Mouse (Mus musculus) lung, adult 2 months (tissue): Measurements from ENCODE around the gene Ablim2. TPM values are rescaled to one million over a fixed set of nuclear protein-coding genes. Genes with fewer than 3 reads are reported as not detected.

Experiments
- DNase-seq: peaks from one replicate; pipeline ENCODE4 v3.0.0; 2022
- H3K4me1 ChIP-seq: fragments of 200-500 bp; 2 replicates; pipeline ENCODE4 v1.6.1; 2011; ENCODE audit warnings: low read length; ENCODE audit not compliant: control insufficient read depth, insufficient read depth
- H3K4me3 ChIP-seq: fragments of 200-500 bp; replicated peaks from 2 replicates; pipeline ENCODE3; 2011; ENCODE audit warnings: low read depth, mild to moderate bottlenecking, control low read depth, low read length; ENCODE audit errors: extremely low read depth
- CTCF ChIP-seq: fragments of 200-500 bp; IDR thresholded peaks from 2 replicates; pipeline ENCODE4 v1.5.1; 2011; ENCODE audit warnings: mild to moderate bottlenecking, low read length, control low read depth; ENCODE audit not compliant: insufficient read depth
- POLR2A ChIP-seq: fragments of 200-500 bp; IDR thresholded peaks from 2 replicates; pipeline ENCODE4 v1.6.1; 2011; ENCODE audit warnings: low read depth, mild to moderate bottlenecking, control low read depth, low read length, borderline replicate concordance; ENCODE audit errors: extremely low read depth
- WGBS: fragments of 180-500 bp; shearing (Covaris S2); methylation state at CpG from one replicate; pipeline ENCODE4 v1.1.7; 2018; 5-methylcytosine and 5-hydroxymethylcytosine counted together
- polyA plus RNA-seq: library from polyadenylated mRNA; depleted of rRNA; stranded (reverse); fragments of >200 nt; gene quantifications from 2 replicates; pipeline ENCODE4 v1.2.3, GENCODE M21; 2012

The Ablim2 gene
- polyA plus RNA-seq, 1 experiment = 16.9 TPM

DNA sequence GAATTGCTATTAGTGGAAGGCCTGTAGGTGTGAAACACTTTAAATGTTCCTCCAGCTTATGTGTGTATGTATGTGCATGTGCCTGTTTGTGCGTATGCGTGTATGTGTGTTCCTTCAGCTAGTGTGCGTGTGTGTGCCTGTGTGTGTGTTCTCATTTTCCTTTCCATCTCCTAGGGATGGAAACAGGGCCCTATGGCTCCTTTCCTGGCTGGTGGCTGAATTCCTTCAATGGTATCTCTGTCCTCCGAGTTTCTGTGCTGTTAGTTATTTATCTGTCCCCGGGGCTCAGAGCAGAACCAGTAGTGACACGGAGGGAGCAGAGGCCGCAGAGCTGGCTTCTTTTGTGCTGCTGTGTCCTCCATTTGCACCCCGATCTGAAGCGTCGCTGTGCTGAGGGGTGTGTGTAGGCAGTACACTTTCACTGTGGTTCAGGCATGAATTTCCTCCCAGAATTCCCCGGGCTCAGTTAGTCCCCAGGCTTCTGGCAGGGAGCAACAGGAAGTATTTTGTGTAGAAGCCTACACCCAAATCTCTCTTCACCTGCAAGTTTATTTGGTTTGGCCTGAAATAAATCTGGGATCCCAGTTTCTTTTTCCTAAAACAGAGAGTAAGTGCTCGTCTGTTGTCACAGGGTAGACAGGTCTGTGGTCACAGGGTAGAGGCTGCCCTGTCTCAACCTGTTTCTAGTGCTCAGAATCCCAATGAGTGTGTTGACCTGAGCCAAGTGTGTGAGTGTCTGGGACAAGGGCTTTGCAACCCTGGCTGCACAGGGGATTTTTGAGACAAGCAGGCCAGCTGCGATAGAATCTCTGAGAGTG, 151.2 kb downstream of the Ablim2 start:
- TF ChIP-seq POLR2A = no peak
- TF ChIP-seq CTCF = no peak
- WGBS = 32% methylated on average over 13 of the region's 13 CpGs
- Histone ChIP-seq H3K4me1 (peaks cover 18% of the 10 kb centered on the region), H3K4me3 (no peak overlapping the region)
- DNase-seq = no peak

- no peak for DNase-seq
- TF ChIP-seq CTCF (no peak), POLR2A (no peak)
- Histone ChIP-seq H3K4me1 (peaks cover 9% of the 10 kb centered on the region), H3K4me3 (no peak overlapping the region)
- WGBS = 77% methylated on average over 12 of the region's 12 CpGs
These were observed 158.1 kb downstream of the Ablim2 start for GRCm38 (mm10) chr5:35915629-35916300.

- DNase-seq = no peak
- no peak for TF ChIP-seq CTCF
- no peak for TF ChIP-seq POLR2A
- whole genome bisulfite sequencing = 72% methylated on average over 5 of the region's 5 CpGs
- H3K4me1 ChIP-seq = peaks cover 15% of the 10 kb centered on the region
- no peak overlapping the region for H3K4me3 ChIP-seq
These were observed 159.0 kb downstream of the Ablim2 start for GRCm38 (mm10) chr5:35916666-35917065.

- no peak overlapping the region for H3K4me3 ChIP-seq
- peaks cover 21% of the 10 kb centered on the region for H3K4me1 ChIP-seq
- DNase-seq = no peak
These were observed 160.7 kb downstream of the Ablim2 start for GRCm38 (mm10) chr5:35918387-35918786.

DNA sequence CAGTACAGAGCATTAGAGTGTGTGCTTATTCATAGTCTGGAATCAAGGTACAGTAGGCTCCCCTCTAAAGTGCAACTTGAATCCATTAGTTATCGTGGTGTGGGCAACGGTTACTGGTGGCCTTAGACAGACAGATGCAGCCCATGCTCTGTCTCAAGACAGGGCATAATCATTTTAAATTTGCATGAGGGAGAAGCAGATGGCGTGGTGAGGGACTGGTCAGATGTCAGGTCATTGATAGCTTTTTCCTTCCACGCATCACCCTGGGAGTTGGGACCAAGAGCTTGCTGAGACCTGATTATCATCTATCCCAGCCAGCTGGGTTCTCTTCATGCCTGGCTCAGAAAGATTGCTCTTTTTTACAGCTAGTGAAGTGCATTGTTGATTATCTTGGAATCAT, 162.4 kb downstream of the Ablim2 start:
- DNase-seq = no peak
- Histone ChIP-seq H3K4me1 (peaks cover 23% of the 10 kb centered on the region), H3K4me3 (no peak overlapping the region)
- no peak for TF ChIP-seq CTCF
- no peak for TF ChIP-seq POLR2A
- WGBS = 88% methylated on average over 4 of the region's 4 CpGs

More at GRCm38 (mm10) chr5:35918387-35918786, 160.7 kb downstream of the Ablim2 start:
- no peak for TF ChIP-seq CTCF
- no peak for TF ChIP-seq POLR2A
- 35% methylated on average over 8 of the region's 8 CpGs for WGBS

GRCm38 (mm10) chr5:35920557-35920956, 162.9 kb downstream of the Ablim2 start:
- no peak for DNase-seq
- no peak for TF ChIP-seq CTCF
- TF ChIP-seq POLR2A = no peak
- H3K4me1 ChIP-seq = peaks cover 23% of the 10 kb centered on the region
- no peak overlapping the region for H3K4me3 ChIP-seq

DNA sequence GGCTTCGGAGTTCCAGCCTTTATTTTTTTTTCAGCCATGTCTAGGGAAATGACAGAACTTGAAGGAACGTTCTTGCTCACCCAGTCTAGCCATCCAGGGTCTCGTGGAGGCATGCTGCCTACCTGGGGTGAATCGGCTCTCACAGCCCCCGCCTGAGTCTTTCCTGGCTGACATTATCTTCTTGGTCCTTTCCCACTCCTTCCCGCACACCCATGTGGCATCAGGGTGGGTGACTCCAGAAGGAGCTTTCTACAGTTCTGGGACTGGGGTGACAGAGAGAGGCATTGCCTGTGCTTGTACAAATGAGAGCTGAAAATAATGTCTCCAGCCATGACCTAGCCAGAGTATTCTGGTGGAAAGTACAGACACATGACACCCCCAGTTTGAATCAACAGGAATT, 163.5 kb downstream of the Ablim2 start:
- H3K4me1 ChIP-seq = peaks cover 23% of the 10 kb centered on the region
- WGBS = 58% methylated on average over 6 of the region's 6 CpGs
- no peak for DNase-seq
- TF ChIP-seq CTCF (no peak), POLR2A (no peak)
- no peak overlapping the region for H3K4me3 ChIP-seq

DNA sequence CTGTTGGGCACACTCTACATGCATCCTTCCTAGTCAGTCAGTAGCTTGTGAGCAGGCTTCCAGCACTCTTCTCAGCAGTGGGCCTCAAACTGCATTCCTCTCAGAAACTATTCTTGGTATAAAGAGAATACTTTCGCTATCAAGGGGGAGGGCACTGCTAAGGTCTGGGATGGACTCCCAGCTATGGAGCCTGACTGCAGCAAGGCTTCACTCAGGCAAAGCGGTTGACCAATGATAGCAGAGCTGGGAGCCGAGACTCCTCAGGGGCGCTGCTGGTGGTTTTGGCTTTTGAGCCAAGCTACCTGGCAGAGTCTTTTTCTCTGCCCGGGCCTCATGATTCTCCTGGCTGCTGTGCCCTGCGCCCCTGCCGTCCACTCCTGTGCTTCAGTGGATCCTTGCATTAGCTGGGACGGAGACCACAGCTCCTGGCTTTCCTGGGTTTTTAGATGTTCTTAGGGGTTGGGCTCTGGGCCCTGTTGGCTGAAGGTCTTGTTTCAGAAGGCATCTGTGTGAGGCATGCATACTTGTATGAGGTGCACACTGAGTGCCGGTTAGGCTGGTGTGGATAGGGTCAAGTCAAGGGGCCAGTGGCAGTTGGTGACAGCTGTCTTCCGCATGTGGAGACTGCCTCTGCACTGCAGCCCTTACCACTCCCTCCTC, 164.0 kb downstream of the Ablim2 start:
- Histone ChIP-seq H3K4me1 (peaks cover 23% of the 10 kb centered on the region), H3K4me3 (no peak overlapping the region)
- peak; percentile 46 for DNase-seq
- WGBS = 48% methylated on average over 10 of the region's 10 CpGs
- TF ChIP-seq POLR2A (no peak), CTCF (no peak)

DNA sequence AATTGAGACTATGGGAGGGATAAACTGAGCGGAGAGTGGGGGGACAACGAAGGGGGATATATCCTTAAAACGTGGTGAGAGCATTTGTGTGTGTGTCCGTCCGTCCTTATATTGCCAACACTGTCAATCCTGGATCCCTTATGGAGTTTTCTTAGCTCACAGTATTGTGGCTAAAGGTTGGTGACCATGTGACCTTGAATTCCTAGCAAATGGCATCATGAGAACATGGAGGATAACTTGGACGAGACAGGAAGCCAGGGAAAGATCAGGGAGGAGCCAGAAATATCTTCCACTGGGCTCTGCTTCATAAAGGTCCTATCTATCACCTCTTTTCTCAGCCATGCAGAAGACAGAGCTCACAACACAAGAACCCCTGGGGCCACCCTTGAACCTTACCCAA, 165.8 kb downstream of the Ablim2 start:
- peaks cover 19% of the 10 kb centered on the region for H3K4me1 ChIP-seq
- H3K4me3 ChIP-seq = no peak overlapping the region
- WGBS = 84% methylated on average over 6 of the region's 6 CpGs
- DNase-seq = no peak
- TF ChIP-seq CTCF = no peak
- no peak for TF ChIP-seq POLR2A

- H3K4me3 ChIP-seq = no peak overlapping the region
- WGBS = 67% methylated on average over 12 of the region's 12 CpGs
- DNase-seq = no peak
- TF ChIP-seq CTCF = no peak
- no peak for TF ChIP-seq POLR2A
- peaks cover 17% of the 10 kb centered on the region for H3K4me1 ChIP-seq
These were observed 167.5 kb downstream of the Ablim2 start for GRCm38 (mm10) chr5:35925171-35925634.
